20 mouse cellular contexts compared by ENCODE assay signal in genomic region chr15:99691976-99692375, GRCm38 (mm10). TPM values are rescaled to one million over a fixed set of nuclear protein-coding genes. Genes with fewer than 3 reads are reported as not detected.
DNase-seq lines count a peak whose midpoint lies in the region; ATAC-seq and TF ChIP-seq lines count a peak whose summit lies in the region.
"Had no signal": no experiment of that assay in that cellular context is flagged by ENCODE, and none has a peak within 500 bp of the region (broad histone marks: within the 10 kb centered on the region; RNA-seq: fewer than 3 reads in every experiment).

No protein-coding gene starts in this region.

- no peaks in the 10 kb centered on the region for H3K9me3 ChIP-seq in midbrain, embryonic 10.5 days (replicated peaks)
- H3K9me3 ChIP-seq in midbrain, postnatal 0 days (ENCODE audit: low read length) = no peaks in the 10 kb centered on the region
- H3K9me3 ChIP-seq in forebrain, embryonic 12.5 days = no peaks in the 10 kb centered on the region
- no peaks in the 10 kb centered on the region for H3K9me3 ChIP-seq in hindbrain, embryonic 13.5 days
- H3K9me3 ChIP-seq in midbrain, embryonic 15.5 days = no peaks in the 10 kb centered on the region
- H3K9me3 ChIP-seq: heart, embryonic 10.5 days; intestine, embryonic 15.5 days had no signal

- H3K27me3 ChIP-seq in midbrain, embryonic 10.5 days (ENCODE audit: low read depth, poor library complexity, severe bottlenecking) = peaks cover 46% of the 10 kb centered on the region
- H3K27me3 ChIP-seq in midbrain, postnatal 0 days (ENCODE audit: insufficient read depth, low read length) = no peaks in the 10 kb centered on the region
- H3K27me3 ChIP-seq in forebrain, embryonic 12.5 days = peaks cover 25% of the 10 kb centered on the region; the same call in 1 of the 2 replicates
- no peaks in the 10 kb centered on the region for H3K27me3 ChIP-seq in hindbrain, embryonic 13.5 days
- H3K27me3 ChIP-seq in midbrain, embryonic 15.5 days (replicated peaks) = no peaks in the 10 kb centered on the region

- 63% methylated on average over 9 of the region's 9 CpGs for WGBS in midbrain, embryonic 10.5 days
- WGBS in midbrain, postnatal 0 days = 50% methylated on average over 9 of the region's 9 CpGs
- WGBS in forebrain, embryonic 12.5 days = 57% methylated on average over 9 of the region's 9 CpGs
- 34% methylated on average over 9 of the region's 9 CpGs for WGBS in hindbrain, embryonic 13.5 days
- WGBS in midbrain, embryonic 15.5 days = 54% methylated on average over 9 of the region's 9 CpGs

- H3K4me2 ChIP-seq in midbrain, postnatal 0 days (ENCODE audit: low read depth, low read length, poor library complexity, severe bottlenecking) = no peak overlapping the region
- no peak overlapping the region for H3K4me2 ChIP-seq in forebrain, embryonic 12.5 days
- H3K4me2 ChIP-seq in hindbrain, embryonic 13.5 days = peak overlapping the region; percentile 26; the same call in 1 of the 2 replicates
- no peak overlapping the region for H3K4me2 ChIP-seq in midbrain, embryonic 15.5 days
- H3K4me2 ChIP-seq: intestine, embryonic 15.5 days had no signal

- intact Hi-C loops in left cerebral cortex, adult 2 months (cut with DNase I) = no loop called here

- no peak overlapping the region for H3K9ac ChIP-seq in midbrain, postnatal 0 days (replicated peaks; ENCODE audit: low read length, poor library complexity, severe bottlenecking)
- H3K9ac ChIP-seq in forebrain, embryonic 12.5 days = peak overlapping the region; percentile 12; the same call in 1 of the 2 replicates
- peak overlapping the region; percentile 49 for H3K9ac ChIP-seq in hindbrain, embryonic 13.5 days
- H3K9ac ChIP-seq in midbrain, embryonic 15.5 days = no peak overlapping the region
- H3K9ac ChIP-seq: intestine, embryonic 15.5 days had no signal

- H3K4me1 ChIP-seq in midbrain, embryonic 10.5 days = peaks cover 62% of the 10 kb centered on the region
- no peaks in the 10 kb centered on the region for H3K4me1 ChIP-seq in midbrain, postnatal 0 days (ENCODE audit: insufficient read depth, low read length)
- peaks cover 33% of the 10 kb centered on the region for H3K4me1 ChIP-seq in forebrain, embryonic 12.5 days
- peaks cover 45% of the 10 kb centered on the region for H3K4me1 ChIP-seq in hindbrain, embryonic 13.5 days (replicated peaks)
- H3K4me1 ChIP-seq in midbrain, embryonic 15.5 days = peaks cover 21% of the 10 kb centered on the region
- H3K4me1 ChIP-seq: intestine, embryonic 15.5 days had no signal

- ATAC-seq in midbrain, postnatal 0 days (ENCODE audit: low FRiP score) = no peak
- no peak for ATAC-seq in forebrain, embryonic 12.5 days (ENCODE audit: low FRiP score)
- ATAC-seq in hindbrain, embryonic 13.5 days (ENCODE audit: low FRiP score) = 0 out of 2 replicates have a peak, but pooled peaks have one; percentile 32
- ATAC-seq in midbrain, embryonic 15.5 days (replicated peaks) = peak; percentile 38; the same call in 1 of the 2 replicates
- ATAC-seq: intestine, embryonic 15.5 days had no signal

- no peak overlapping the region for H3K4me3 ChIP-seq in midbrain, embryonic 10.5 days
- H3K4me3 ChIP-seq in midbrain, postnatal 0 days (ENCODE audit: low read depth, low read length) = no peak overlapping the region
- H3K4me3 ChIP-seq in forebrain, embryonic 12.5 days (replicated peaks) = no peak overlapping the region
- H3K4me3 ChIP-seq in hindbrain, embryonic 13.5 days = no peak overlapping the region
- no peak overlapping the region for H3K4me3 ChIP-seq in midbrain, embryonic 15.5 days
- no peak overlapping the region for H3K4me3 ChIP-seq in left cerebral cortex, adult 2 months
- H3K4me3 ChIP-seq: heart, embryonic 10.5 days; intestine, embryonic 15.5 days had no signal

- TF ChIP-seq CTCF in midbrain, postnatal 0 days (IDR thresholded peaks at IDR 0.05) = no peak
- no peak for TF ChIP-seq CTCF in left cerebral cortex, adult 2 months (IDR thresholded peaks at IDR 0.05)

- H3K36me3 ChIP-seq in midbrain, embryonic 10.5 days = no peaks in the 10 kb centered on the region
- peaks cover 29% of the 10 kb centered on the region for H3K36me3 ChIP-seq in midbrain, postnatal 0 days (ENCODE audit: insufficient read depth, low read length)
- no peaks in the 10 kb centered on the region; the same call in 1 of the 2 replicates for H3K36me3 ChIP-seq in forebrain, embryonic 12.5 days (replicated peaks)
- H3K36me3 ChIP-seq in hindbrain, embryonic 13.5 days = peaks cover 49% of the 10 kb centered on the region
- peaks cover 21% of the 10 kb centered on the region for H3K36me3 ChIP-seq in midbrain, embryonic 15.5 days (replicated peaks)
- H3K36me3 ChIP-seq: heart, embryonic 10.5 days; intestine, embryonic 15.5 days had no signal

- H3K27ac ChIP-seq in midbrain, embryonic 10.5 days (replicated peaks) = peak overlapping the region; percentile 65; the same call in 1 of the 2 replicates
- no peak overlapping the region for H3K27ac ChIP-seq in midbrain, postnatal 0 days (ENCODE audit: low read depth, low read length)
- no peak overlapping the region for H3K27ac ChIP-seq in forebrain, embryonic 12.5 days
- H3K27ac ChIP-seq in hindbrain, embryonic 13.5 days = peak overlapping the region; percentile 79
- peak overlapping the region; percentile 19; the same call in 1 of the 2 replicates for H3K27ac ChIP-seq in midbrain, embryonic 15.5 days
- H3K27ac ChIP-seq in left cerebral cortex, adult 2 months = no peak overlapping the region
- H3K27ac ChIP-seq: heart, embryonic 10.5 days; intestine, embryonic 15.5 days had no signal

- DNase-seq in midbrain, embryonic 10.5 days (ENCODE audit: low spot score) = no peak
- no peak for DNase-seq in midbrain, postnatal 0 days (ENCODE audit: low spot score)
- no peak for DNase-seq in left cerebral cortex, adult 2 months (ENCODE audit: extremely low spot score in 1 of 2, low spot score in 2 of 2)
- DNase-seq in testis, postnatal 10 days (ENCODE audit: low spot score) = no peak
- no peak for DNase-seq in thymus, postnatal 4 days
- DNase-seq: adrenal gland, adult 2 months; B cell, adult 2 months; gastrocnemius, postnatal 36 days; kidney, postnatal 4 days; lung, postnatal 14 days; right cerebral cortex, postnatal 14 days had no signal

RNA-seq across cellular contexts. Expression of gene Smarcd1, which starts 10.0 kb away (rescaled TPM):
- polyA plus RNA-seq in midbrain, embryonic 10.5 days (2016; fragmentation: Nextera tagmentation; extraction: Ambion mirVana) = 98.1 and 112 TPM in 2 replicates
- total RNA-seq in midbrain, postnatal 0 days (2014; rRNA removed) = 83.0 and 93.0 TPM in 2 replicates
- 77.7 and 92.2 TPM in 2 replicates for polyA plus RNA-seq in midbrain, postnatal 0 days (2015; fragmentation: Nextera tagmentation; extraction: Ambion mirVana)
- 135 and 138 TPM in 2 replicates for polyA plus RNA-seq in forebrain, embryonic 12.5 days (2016; fragmentation: Nextera tagmentation; extraction: Ambion mirVana)
- polyA plus RNA-seq in hindbrain, embryonic 13.5 days (2015; fragmentation: Nextera tagmentation; extraction: Ambion mirVana) = 134 and 145 TPM in 2 replicates
- polyA plus RNA-seq in midbrain, embryonic 15.5 days (2015; fragmentation: Nextera tagmentation; extraction: Ambion mirVana) = 114 and 119 TPM in 2 replicates
- total RNA-seq in left cerebral cortex, adult 2 months (2021) = 100 to 1,000 TPM; 157 to 163 TPM

RNA-seq across cellular contexts. Expression of gene Gm17349, which starts 13.3 kb away (rescaled TPM):
- not detected in 2 replicates for polyA plus RNA-seq in midbrain, embryonic 10.5 days (2016; fragmentation: Nextera tagmentation; extraction: Ambion mirVana)
- total RNA-seq in midbrain, postnatal 0 days (2014; rRNA removed) = not detected in 2 replicates
- polyA plus RNA-seq in midbrain, postnatal 0 days (2015; fragmentation: Nextera tagmentation; extraction: Ambion mirVana) = not detected in 2 replicates
- not detected in 2 replicates for polyA plus RNA-seq in forebrain, embryonic 12.5 days (2016; fragmentation: Nextera tagmentation; extraction: Ambion mirVana)
- polyA plus RNA-seq in hindbrain, embryonic 13.5 days (2015; fragmentation: Nextera tagmentation; extraction: Ambion mirVana) = not detected in 2 replicates
- polyA plus RNA-seq in midbrain, embryonic 15.5 days (2015; fragmentation: Nextera tagmentation; extraction: Ambion mirVana) = not detected in 2 replicates
- total RNA-seq in left cerebral cortex, adult 2 months (2021) = 10 to 100 TPM in 1 of 2 experiments, 1 to 10 TPM in 1; 5.3 to 11.7 TPM
- total RNA-seq: megakaryocyte-erythroid progenitor cell, adult 5-6 weeks had no signal
- polyA plus RNA-seq: cerebellum, adult 2 months; heart, embryonic 10.5 days; intestine, embryonic 15.5 days; limb, embryonic 11.5 days; liver, embryonic 16.5 days had no signal

RNA-seq across cellular contexts. Expression of gene Asic1, which starts 21.8 kb away (rescaled TPM):
- 6.0 and 14.9 TPM in 2 replicates for polyA plus RNA-seq in midbrain, embryonic 10.5 days (2016; fragmentation: Nextera tagmentation; extraction: Ambion mirVana)
- 138 and 150 TPM in 2 replicates for total RNA-seq in midbrain, postnatal 0 days (2014; rRNA removed)
- polyA plus RNA-seq in midbrain, postnatal 0 days (2015; fragmentation: Nextera tagmentation; extraction: Ambion mirVana) = 37.3 and 42.1 TPM in 2 replicates
- 14.7 and 18.2 TPM in 2 replicates for polyA plus RNA-seq in forebrain, embryonic 12.5 days (2016; fragmentation: Nextera tagmentation; extraction: Ambion mirVana)
- polyA plus RNA-seq in hindbrain, embryonic 13.5 days (2015; fragmentation: Nextera tagmentation; extraction: Ambion mirVana) = 58.3 and 63.0 TPM in 2 replicates
- 64.0 and 65.9 TPM in 2 replicates for polyA plus RNA-seq in midbrain, embryonic 15.5 days (2015; fragmentation: Nextera tagmentation; extraction: Ambion mirVana)
- 10 to 100 TPM; 66.7 to 81.0 TPM for total RNA-seq in left cerebral cortex, adult 2 months (2021)

RNA-seq across cellular contexts. Expression of gene Gpd1, which starts 25.3 kb away (rescaled TPM):
- 0.40 and 0.62 TPM in 2 replicates for polyA plus RNA-seq in midbrain, embryonic 10.5 days (2016; fragmentation: Nextera tagmentation; extraction: Ambion mirVana)
- total RNA-seq in midbrain, postnatal 0 days (2014; rRNA removed) = 2.8 and 3.3 TPM in 2 replicates
- polyA plus RNA-seq in midbrain, postnatal 0 days (2015; fragmentation: Nextera tagmentation; extraction: Ambion mirVana) = 1.1 and 1.2 TPM in 2 replicates
- polyA plus RNA-seq in forebrain, embryonic 12.5 days (2016; fragmentation: Nextera tagmentation; extraction: Ambion mirVana) = 0.57 and 0.72 TPM in 2 replicates
- polyA plus RNA-seq in hindbrain, embryonic 13.5 days (2015; fragmentation: Nextera tagmentation; extraction: Ambion mirVana) = 1.6 and 2.1 TPM in 2 replicates
- polyA plus RNA-seq in midbrain, embryonic 15.5 days (2015; fragmentation: Nextera tagmentation; extraction: Ambion mirVana) = 1.5 and 1.8 TPM in 2 replicates
- total RNA-seq in left cerebral cortex, adult 2 months (2021) = 100 to 1,000 TPM in 1 of 2 experiments, 10 to 100 TPM in 1; 90.7 to 100 TPM

RNA-seq across cellular contexts. Expression of gene Cox14, which starts 33.4 kb away (rescaled TPM):
- 157 and 159 TPM in 2 replicates for polyA plus RNA-seq in midbrain, embryonic 10.5 days (2016; fragmentation: Nextera tagmentation; extraction: Ambion mirVana)
- total RNA-seq in midbrain, postnatal 0 days (2014; rRNA removed) = 60.9 and 67.2 TPM in 2 replicates
- 165 and 180 TPM in 2 replicates for polyA plus RNA-seq in midbrain, postnatal 0 days (2015; fragmentation: Nextera tagmentation; extraction: Ambion mirVana)
- 167 and 168 TPM in 2 replicates for polyA plus RNA-seq in forebrain, embryonic 12.5 days (2016; fragmentation: Nextera tagmentation; extraction: Ambion mirVana)
- polyA plus RNA-seq in hindbrain, embryonic 13.5 days (2015; fragmentation: Nextera tagmentation; extraction: Ambion mirVana) = 160 and 174 TPM in 2 replicates
- polyA plus RNA-seq in midbrain, embryonic 15.5 days (2015; fragmentation: Nextera tagmentation; extraction: Ambion mirVana) = 150 and 157 TPM in 2 replicates
- 100 to 1,000 TPM; 113 to 123 TPM for total RNA-seq in left cerebral cortex, adult 2 months (2021)

Comparison
In these comparisons a context has a peak if more than half of its experiments do, and no peak if none do; other contexts are left out.
1. H3K27ac ChIP-seq: peak in midbrain, embryonic 10.5 days (single experiment), hindbrain, embryonic 13.5 days (single experiment) and midbrain, embryonic 15.5 days (single experiment); none in midbrain, postnatal 0 days (single experiment), forebrain, embryonic 12.5 days (single experiment) and left cerebral cortex, adult 2 months (single experiment).
2. ATAC-seq: peak in hindbrain, embryonic 13.5 days (single experiment) and midbrain, embryonic 15.5 days (single experiment); none in midbrain, postnatal 0 days (single experiment) and forebrain, embryonic 12.5 days (single experiment).
3. H3K9ac ChIP-seq: peak in forebrain, embryonic 12.5 days (single experiment) and hindbrain, embryonic 13.5 days (single experiment); none in midbrain, postnatal 0 days (single experiment) and midbrain, embryonic 15.5 days (single experiment).